Mouse (Mus musculus) midbrain, embryonic 13.5 days (tissue): ENCODE measurements around the gene Tmem109. TPM values are rescaled to one million over a fixed set of nuclear protein-coding genes. Genes with fewer than 3 reads are reported as not detected.

Experiments used
- ATAC-seq: fragments of 200-750 bp; cut with Nextera tagmentation; 2 replicates; pipeline ENCODE4 v1.8.0; 2017; ENCODE audit warnings: mild to moderate bottlenecking, moderate TSS enrichment, moderate library complexity
- H3K27ac ChIP-seq: fragments of 300-500 bp; sonication (generic); 2 replicates; pipeline ENCODE4 v1.5.1; 2015; ENCODE audit warnings: inconsistent platforms, mild to moderate bottlenecking, moderate library complexity
- H3K27me3 ChIP-seq: fragments of 300-500 bp; sonication (generic); 2 replicates; pipeline ENCODE4 v1.6.1; 2015; ENCODE audit warnings: mild to moderate bottlenecking, inconsistent platforms
- H3K36me3 ChIP-seq: fragments of 300-500 bp; sonication (generic); 2 replicates; pipeline ENCODE4 v1.6.1; 2015; ENCODE audit warnings: mild to moderate bottlenecking, inconsistent platforms
- H3K4me1 ChIP-seq: fragments of 300-500 bp; sonication (generic); replicated peaks from 2 replicates; pipeline ENCODE4 v1.6.1; 2015; ENCODE audit warnings: inconsistent platforms
- H3K4me2 ChIP-seq: fragments of 300-500 bp; sonication (generic); replicated peaks from 2 replicates; pipeline ENCODE4 v1.6.1; 2015; ENCODE audit warnings: moderate library complexity, mild to moderate bottlenecking, inconsistent platforms
- H3K4me3 ChIP-seq: fragments of 300-500 bp; sonication (generic); replicated peaks from 2 replicates; pipeline ENCODE4 v1.5.1; 2015; ENCODE audit warnings: mild to moderate bottlenecking, inconsistent platforms
- H3K9ac ChIP-seq: fragments of 300-500 bp; sonication (generic); replicated peaks from 2 replicates; pipeline ENCODE4 v1.6.1; 2015; ENCODE audit warnings: mild to moderate bottlenecking, inconsistent platforms
- H3K9me3 ChIP-seq: fragments of 300-500 bp; sonication (generic); 2 replicates; pipeline ENCODE4 v1.6.1; 2016; ENCODE audit warnings: mild to moderate bottlenecking, inconsistent platforms
- WGBS: fragments of 180-500 bp; shearing (Covaris S2); methylation state at CpG from one replicate; pipeline ENCODE4 v1.1.7; 2015; 5-methylcytosine and 5-hydroxymethylcytosine counted together
- polyA plus RNA-seq: library from polyadenylated mRNA; unstranded; fragments of >200 nt; fragmentation: Nextera tagmentation; extraction: Ambion mirVana; gene quantifications from 2 replicates; pipeline ENCODE4 v1.2.1, GENCODE M21; 2015

Tmem109 gene
- polyA plus RNA-seq, 1 experiment from 2014 or later: 35.0 TPM

- Histone ChIP-seq H3K27ac (no peak overlapping the region), H3K9me3 (no peaks in the 10 kb centered on the region), H3K4me3 (no peak overlapping the region), H3K27me3 (no peaks in the 10 kb centered on the region), H3K4me1 (no peaks in the 10 kb centered on the region), H3K36me3 (peaks cover 53% of the 10 kb centered on the region), H3K9ac (no peak overlapping the region), H3K4me2 (no peak overlapping the region)
- WGBS: 54% methylated on average over 3 of the region's 3 CpGs
- ATAC-seq: peak; percentile 66
Measured at GRCm38 (mm10) chr19:10907891-10908290, 26.1 kb upstream of the Tmem109 start.

GRCm38 (mm10) chr19:10905728-10906000 is 23.9 kb upstream of the Tmem109 start:
- Histone ChIP-seq H3K4me2 (no peak overlapping the region), H3K36me3 (peaks cover 76% of the 10 kb centered on the region), H3K27ac (no peak overlapping the region), H3K9me3 (no peaks in the 10 kb centered on the region), H3K27me3 (no peaks in the 10 kb centered on the region), H3K9ac (no peak overlapping the region), H3K4me3 (no peak overlapping the region), H3K4me1 (no peaks in the 10 kb centered on the region)
- 82% methylated on average over 5 of the region's 5 CpGs for WGBS
- no peak for ATAC-seq

GRCm38 (mm10) chr19:10904927-10905727 is 23.3 kb upstream of the Tmem109 start:
- no peak overlapping the region for H3K4me2 ChIP-seq
- peaks cover 81% of the 10 kb centered on the region for H3K36me3 ChIP-seq
- WGBS: 66% methylated on average over 7 of the region's 7 CpGs
- no peak overlapping the region for H3K4me3 ChIP-seq
- H3K27me3 ChIP-seq: no peaks in the 10 kb centered on the region
- H3K9me3 ChIP-seq: no peaks in the 10 kb centered on the region
- ATAC-seq: no peak
- no peaks in the 10 kb centered on the region for H3K4me1 ChIP-seq
- H3K27ac ChIP-seq: no peak overlapping the region; the same call in 1 of the 2 replicates
- no peak overlapping the region for H3K9ac ChIP-seq

GRCm38 (mm10) chr19:10904512-10904911 is 22.7 kb upstream of the Tmem109 start:
- Histone ChIP-seq H3K27me3 (no peaks in the 10 kb centered on the region), H3K9ac (no peak overlapping the region), H3K36me3 (peaks cover 87% of the 10 kb centered on the region), H3K4me2 (no peak overlapping the region), H3K4me1 (no peaks in the 10 kb centered on the region), H3K4me3 (no peak overlapping the region), H3K27ac (no peak overlapping the region), H3K9me3 (no peaks in the 10 kb centered on the region)
- WGBS: 93% methylated on average over 5 of the region's 5 CpGs
- no peak for ATAC-seq

DNA sequence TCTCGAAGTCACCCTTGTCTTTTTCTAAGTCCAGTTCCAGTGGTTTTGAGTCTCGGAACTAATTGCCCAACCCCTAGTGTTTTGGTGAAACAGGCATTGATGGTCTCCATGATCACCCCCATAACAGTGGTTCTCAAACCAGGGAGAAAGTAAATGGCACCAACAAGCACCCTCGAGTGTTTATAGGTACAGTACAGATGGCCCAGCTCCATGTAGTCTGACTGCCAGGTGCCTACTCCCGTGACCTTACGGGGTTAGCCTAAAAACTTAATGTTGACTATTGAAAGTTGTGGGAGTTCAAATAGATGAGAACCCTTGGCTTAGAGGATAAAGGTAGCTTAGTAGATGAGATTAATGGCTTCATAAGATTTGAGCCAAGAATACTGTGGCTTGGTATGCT is 19.2 kb upstream of the Tmem109 start:
- ATAC-seq: no peak
- no peak overlapping the region for H3K9ac ChIP-seq
- H3K4me1 ChIP-seq: peaks cover 16% of the 10 kb centered on the region
- H3K27me3 ChIP-seq: no peaks in the 10 kb centered on the region
- no peaks in the 10 kb centered on the region for H3K9me3 ChIP-seq
- H3K27ac ChIP-seq: no peak overlapping the region
- no peak overlapping the region for H3K4me3 ChIP-seq
- H3K36me3 ChIP-seq: peaks cover 88% of the 10 kb centered on the region
- WGBS: 98% methylated on average over 5 of the region's 5 CpGs
- no peak overlapping the region for H3K4me2 ChIP-seq

GRCm38 (mm10) chr19:10900315-10900714 is 18.5 kb upstream of the Tmem109 start:
- WGBS: 86% methylated on average over 6 of the region's 6 CpGs
- H3K27me3 ChIP-seq: no peaks in the 10 kb centered on the region

DNA sequence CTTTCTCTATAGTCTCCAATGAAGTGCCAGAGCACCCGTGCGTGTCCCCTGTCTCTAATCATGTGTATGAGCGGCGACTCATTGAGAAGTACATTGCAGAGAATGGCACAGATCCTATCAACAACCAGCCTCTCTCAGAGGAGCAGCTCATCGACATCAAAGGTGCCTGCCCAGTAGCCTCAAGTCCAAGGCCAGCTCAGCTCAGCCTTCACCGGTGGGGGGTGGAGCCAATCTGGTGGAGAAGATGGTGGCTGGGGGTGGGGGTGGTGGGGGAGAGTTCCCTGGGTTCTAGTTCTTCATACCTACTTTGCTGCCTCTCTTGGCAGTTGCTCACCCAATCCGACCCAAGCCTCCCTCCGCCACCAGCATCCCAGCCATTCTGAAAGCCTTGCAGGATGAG is 15.7 kb upstream of the Tmem109 start:
- H3K36me3 ChIP-seq: peaks cover 52% of the 10 kb centered on the region
- H3K4me3 ChIP-seq: no peak overlapping the region
- H3K27me3 ChIP-seq: no peaks in the 10 kb centered on the region
- WGBS: 89% methylated on average over 8 of the region's 8 CpGs
- ATAC-seq: no peak
- H3K4me1 ChIP-seq: peaks cover 21% of the 10 kb centered on the region
- no peak overlapping the region for H3K9ac ChIP-seq
- no peaks in the 10 kb centered on the region for H3K9me3 ChIP-seq
- no peak overlapping the region for H3K27ac ChIP-seq
- H3K4me2 ChIP-seq: no peak overlapping the region

More at GRCm38 (mm10) chr19:10900315-10900714, 18.5 kb upstream of the Tmem109 start:
- H3K4me1 ChIP-seq: peaks cover 21% of the 10 kb centered on the region
- no peak overlapping the region for H3K4me2 ChIP-seq
- H3K9me3 ChIP-seq: no peaks in the 10 kb centered on the region
- no peak for ATAC-seq
- no peak overlapping the region for H3K9ac ChIP-seq
- peaks cover 81% of the 10 kb centered on the region for H3K36me3 ChIP-seq
- H3K4me3 ChIP-seq: no peak overlapping the region
- H3K27ac ChIP-seq: no peak overlapping the region

- Histone ChIP-seq H3K4me1 (peaks cover 21% of the 10 kb centered on the region), H3K27ac (no peak overlapping the region), H3K4me2 (peak overlapping the region; percentile 92), H3K27me3 (no peaks in the 10 kb centered on the region), H3K9ac (peak overlapping the region; percentile 95; the same call in 1 of the 2 replicates), H3K9me3 (no peaks in the 10 kb centered on the region), H3K36me3 (peaks cover 46% of the 10 kb centered on the region), H3K4me3 (peak overlapping the region; percentile 88; the same call in 1 of the 2 replicates)
- 86% methylated on average over 7 of the region's 7 CpGs for WGBS
- no peak for ATAC-seq
Measured at GRCm38 (mm10) chr19:10896849-10897248, 15.0 kb upstream of the Tmem109 start.

DNA sequence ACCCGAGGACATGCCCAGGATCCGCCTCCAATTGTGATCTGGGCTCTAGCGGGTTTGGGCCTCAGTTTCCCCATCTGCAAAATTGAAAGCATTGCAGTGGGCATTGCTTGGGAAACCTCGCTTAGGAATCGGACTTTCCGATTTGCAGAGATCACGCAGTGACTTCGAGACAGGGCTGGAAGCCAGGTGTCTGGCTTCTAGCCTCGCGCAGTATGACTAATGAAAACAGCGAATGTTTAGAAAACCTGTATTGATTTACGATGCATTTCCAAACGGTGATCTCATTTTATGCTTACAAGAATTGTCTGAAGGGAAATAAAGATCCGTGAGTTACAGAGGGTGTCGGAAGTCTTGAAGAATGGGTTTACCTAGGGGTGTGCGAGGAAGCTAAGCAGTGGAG is 13.9 kb upstream of the Tmem109 start:
- 2% methylated on average over 16 of the region's 16 CpGs for WGBS
- peak overlapping the region; percentile 88 for H3K4me3 ChIP-seq
- no peaks in the 10 kb centered on the region for H3K9me3 ChIP-seq
- peak overlapping the region; percentile 94 for H3K27ac ChIP-seq
- H3K36me3 ChIP-seq: peaks cover 35% of the 10 kb centered on the region
- no peak for ATAC-seq
- peak overlapping the region; percentile 92 for H3K4me2 ChIP-seq
- H3K27me3 ChIP-seq: no peaks in the 10 kb centered on the region
- peak overlapping the region; percentile 95 for H3K9ac ChIP-seq
- peaks cover 21% of the 10 kb centered on the region for H3K4me1 ChIP-seq

DNA sequence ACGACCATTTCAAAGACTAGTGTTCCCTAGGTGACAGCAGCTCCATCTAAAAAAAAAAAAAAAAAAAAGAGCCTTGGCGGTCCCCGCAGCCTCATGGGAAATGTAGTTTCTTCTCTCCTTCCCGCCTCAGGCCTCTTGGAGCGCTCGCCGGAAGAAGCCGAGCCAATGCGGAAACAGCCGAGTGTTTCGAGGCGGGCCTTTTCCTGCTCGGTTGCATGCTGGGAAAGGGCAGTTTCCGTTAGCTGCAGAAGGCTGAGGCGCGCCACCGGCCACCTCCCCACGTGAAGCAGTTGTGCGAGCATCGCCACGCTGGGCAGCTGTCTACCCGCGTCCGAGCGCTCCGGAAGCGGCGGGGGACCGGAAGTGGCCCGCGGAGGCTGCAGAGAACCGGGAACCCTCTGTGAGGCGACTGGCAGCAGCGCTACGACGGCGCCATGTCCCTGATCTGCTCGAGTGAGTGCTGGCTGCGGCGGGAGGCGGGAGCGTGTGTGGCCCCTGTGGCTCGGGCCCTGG is 13.3 kb upstream of the Tmem109 start, which contains the start of gene Prpf19:
TSS of gene Prpf19 (plus strand) at position 216 of the 513 bp plus-strand sequence.
- Histone ChIP-seq H3K27me3 (no peaks in the 10 kb centered on the region), H3K4me2 (peak within 1 kb of the TSS; percentile 92), H3K4me3 (peak within 1 kb of the TSS; percentile 88), H3K36me3 (peaks cover 28% of the 10 kb centered on the region), H3K9ac (peak within 1 kb of the TSS; percentile 95), H3K4me1 (peaks cover 21% of the 10 kb centered on the region), H3K9me3 (no peaks in the 10 kb centered on the region), H3K27ac (peak within 1 kb of the TSS; percentile 94)
- WGBS: under 1% methylated on average over 42 of the region's 43 CpGs
- ATAC-seq: peak; percentile 97

DNA sequence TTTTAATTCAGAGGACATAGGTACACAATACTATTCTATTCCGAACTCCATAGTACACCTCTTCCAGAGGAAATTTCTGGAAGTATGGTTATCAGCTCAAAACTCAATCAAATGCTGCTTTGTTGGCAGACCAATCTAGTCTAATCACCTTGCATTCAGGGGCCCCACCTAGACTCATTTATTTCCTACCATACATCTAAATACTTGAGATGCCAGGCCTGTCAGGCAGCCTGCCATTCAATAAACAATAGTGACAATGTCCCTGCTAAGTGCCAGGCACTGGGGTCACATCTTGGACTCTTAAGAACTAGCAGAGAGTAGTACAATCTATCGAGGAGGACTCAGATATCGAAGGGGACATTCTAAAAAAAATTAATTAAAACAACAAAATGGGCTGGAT is 10.4 kb upstream of the Tmem109 start:
- no peaks in the 10 kb centered on the region for H3K9me3 ChIP-seq
- WGBS: 85% methylated on average over 3 of the region's 3 CpGs
- no peak overlapping the region for H3K4me3 ChIP-seq
- H3K27ac ChIP-seq: no peak overlapping the region
- H3K27me3 ChIP-seq: no peaks in the 10 kb centered on the region
- H3K9ac ChIP-seq: no peak overlapping the region
- H3K36me3 ChIP-seq: 0 out of 2 replicates have a peak, but pooled peaks cover under 1% of the 10 kb centered on the region
- peaks cover 16% of the 10 kb centered on the region for H3K4me1 ChIP-seq
- ATAC-seq: no peak
- H3K4me2 ChIP-seq: no peak overlapping the region

DNA sequence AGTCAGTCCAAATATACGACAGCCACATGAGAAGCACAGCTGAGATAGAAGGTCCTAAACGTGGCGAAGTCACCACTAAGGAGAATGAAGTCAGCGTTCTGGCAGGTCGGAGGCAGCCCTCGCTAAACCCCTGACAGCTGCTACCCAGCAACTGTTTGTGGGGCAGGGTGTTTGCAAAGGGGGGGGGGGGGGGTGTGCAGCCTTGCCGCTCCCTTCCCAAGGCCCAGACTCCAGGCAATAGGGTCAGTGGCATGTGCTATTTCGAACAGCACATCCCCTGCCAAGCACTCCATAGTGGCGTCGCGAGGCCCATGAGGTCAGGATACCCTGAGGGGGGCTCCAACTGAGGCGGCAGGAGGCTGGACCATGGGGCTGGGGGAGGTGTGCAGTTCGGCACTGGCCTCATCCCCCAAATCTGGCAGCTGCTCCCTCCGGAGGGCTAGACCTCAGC is 801 bp downstream of the Tmem109 start:
- no peak for ATAC-seq
- no peaks in the 10 kb centered on the region for H3K27me3 ChIP-seq

More for the DNA sequence above, 801 bp downstream of the Tmem109 start:
- peak overlapping the region; percentile 98 for H3K27ac ChIP-seq
- 0% methylated on average over 13 of the region's 14 CpGs for WGBS
- peak overlapping the region; percentile 74 for H3K9ac ChIP-seq
- peaks cover 8% of the 10 kb centered on the region for H3K36me3 ChIP-seq
- peaks cover 30% of the 10 kb centered on the region for H3K4me1 ChIP-seq
- peak overlapping the region; percentile 56 for H3K4me3 ChIP-seq
- peaks cover 4% of the 10 kb centered on the region; the same call in 1 of the 2 replicates for H3K9me3 ChIP-seq
- H3K4me2 ChIP-seq: peak overlapping the region; percentile 80
